Mouse (Mus musculus): ENCODE measurements around the gene Ubash3a. TPM values are rescaled to one million over a fixed set of nuclear protein-coding genes. Genes with fewer than 3 reads are reported as not detected.

Ubash3a gene
- polyA plus RNA-seq, 1 experiment = not detected

- TF ChIP-seq POLR2A (IDR thresholded peaks at IDR 0.05; ENCODE audit: extremely low read depth, insufficient read depth, low read length) (no peak), CTCF (IDR thresholded peaks at IDR 0.05; ENCODE audit: extremely low read depth, insufficient read depth, low read length) (peak; percentile 37; the same call in 1 of the 2 replicates)
- Histone ChIP-seq H3K4me1 (ENCODE audit: control insufficient read depth, insufficient read depth, low read length) (no peaks in the 10 kb centered on the region), H3K4me3 (ENCODE audit: insufficient read depth, low read length) (peak overlapping the region; percentile 66), H3K27ac (ENCODE audit: insufficient read depth, low read length) (no peak overlapping the region)
These were observed 87.7 kb downstream of the Ubash3a start for GRCm38 (mm10) chr17:31295215-31295891.

GRCm38 (mm10) chr17:31295892-31296781 is 88.5 kb downstream of the Ubash3a start:
- Histone ChIP-seq H3K4me1 (ENCODE audit: control insufficient read depth, insufficient read depth, low read length) (no peaks in the 10 kb centered on the region), H3K27ac (ENCODE audit: insufficient read depth, low read length) (peak overlapping the region; percentile 3; the same call in 1 of the 2 replicates), H3K4me3 (ENCODE audit: insufficient read depth, low read length) (peak overlapping the region; percentile 66)
- TF ChIP-seq POLR2A (IDR thresholded peaks at IDR 0.05; ENCODE audit: extremely low read depth, insufficient read depth, low read length) = no peak
- no peak for TF ChIP-seq CTCF (IDR thresholded peaks at IDR 0.05; ENCODE audit: extremely low read depth, insufficient read depth, low read length)

Other genes with a start within 250 kb of the Ubash3a start
- 27.8 and 29.8 TPM in 2 replicates for gene Abcg1, start 150.2 kb upstream of the Ubash3a start, polyA plus RNA-seq (2012; rRNA removed)
- not detected in 2 replicates for gene Tff3, start 78.2 kb upstream of the Ubash3a start, polyA plus RNA-seq (2012; rRNA removed)
- not detected in 2 replicates for gene Tff2, start 63.6 kb upstream of the Ubash3a start, polyA plus RNA-seq (2012; rRNA removed)
- not detected in 2 replicates for gene Tff1, start 42.6 kb upstream of the Ubash3a start, polyA plus RNA-seq (2012; rRNA removed)
- 0.06 and 0.10 TPM in 2 replicates for gene Tmprss3, start 8.9 kb upstream of the Ubash3a start, polyA plus RNA-seq (2012; rRNA removed)
- 2.6 and 3.6 TPM in 2 replicates for gene Rsph1, start 69.5 kb downstream of the Ubash3a start, polyA plus RNA-seq (2012; rRNA removed)
- gene Slc37a1, start 78.9 kb downstream of the Ubash3a start, polyA plus RNA-seq (2012; rRNA removed) = 9.3 and 10.5 TPM in 2 replicates
- 26.7 and 26.9 TPM in 2 replicates for gene Pde9a, start 178.3 kb downstream of the Ubash3a start, polyA plus RNA-seq (2012; rRNA removed)